Mouse (Mus musculus): ENCODE measurements around the gene Gsto1.

Gsto1 gene

DNA sequence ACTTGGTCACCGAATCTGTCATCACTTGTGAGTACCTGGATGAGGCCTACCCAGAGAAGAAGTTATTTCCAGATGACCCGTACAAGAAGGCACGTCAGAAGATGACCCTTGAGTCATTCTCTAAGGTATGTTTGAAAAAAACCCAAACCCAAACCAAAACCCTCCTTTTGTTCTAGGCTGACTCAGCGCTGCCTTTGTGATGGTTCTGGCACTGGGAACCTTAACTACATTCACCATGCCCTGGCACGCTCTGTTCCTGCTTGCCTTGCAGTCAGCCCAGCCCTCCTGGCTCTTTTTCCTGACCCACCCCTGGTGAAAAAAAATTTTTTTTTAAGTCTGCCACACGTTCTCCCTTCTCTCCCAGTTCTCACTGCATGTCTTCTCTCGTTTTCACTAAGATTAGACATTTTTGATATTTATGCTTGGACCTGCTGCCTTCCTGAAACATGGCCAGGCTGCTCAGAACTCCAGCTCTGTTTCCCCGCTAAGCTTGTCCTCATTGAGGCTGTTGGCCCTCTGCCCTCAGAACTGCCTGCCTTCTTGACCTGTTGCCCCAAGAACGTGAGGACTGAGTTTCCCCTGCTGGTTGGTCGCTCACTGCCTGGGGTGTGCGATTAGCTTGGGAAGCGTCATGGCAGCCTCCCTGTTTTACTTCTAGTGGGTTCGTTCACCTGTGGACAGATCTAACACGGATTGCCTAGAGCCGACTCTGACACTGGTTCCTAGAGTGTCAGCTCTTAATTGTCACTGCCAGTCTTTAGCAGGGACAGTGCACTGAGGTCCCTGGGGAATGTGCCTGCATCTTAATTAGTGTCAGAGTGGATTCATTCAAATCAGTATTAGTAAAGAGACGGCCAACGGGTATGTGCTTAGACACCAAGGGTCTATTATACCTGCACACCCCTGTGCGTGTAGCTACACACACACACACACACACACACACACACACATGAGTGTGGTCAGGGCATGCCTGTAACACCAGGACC, 3.5 kb downstream of the Gsto1 start:
- 82% methylated on average over 18 of the region's 18 CpGs for WGBS

DNA sequence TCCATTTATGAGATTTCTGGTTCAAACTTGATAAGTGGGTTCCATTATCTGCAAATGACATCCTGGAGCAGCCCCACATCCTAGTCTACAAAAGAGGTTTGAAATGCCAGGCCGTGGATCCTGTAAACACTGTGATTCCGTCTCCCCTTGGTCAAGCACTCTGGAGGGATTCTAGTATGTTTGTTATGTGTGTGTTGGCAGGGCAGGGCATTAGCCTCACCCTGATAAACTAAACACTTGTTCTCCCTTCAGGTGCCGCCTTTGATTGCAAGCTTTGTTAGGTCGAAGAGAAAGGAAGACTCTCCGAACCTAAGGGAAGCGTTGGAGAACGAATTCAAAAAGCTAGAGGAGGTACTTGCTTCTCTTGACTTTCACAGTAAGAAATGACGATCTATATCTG, 4.4 kb downstream of the Gsto1 start:
- WGBS, result 91% methylated on average over 8 of the region's 8 CpGs

DNA sequence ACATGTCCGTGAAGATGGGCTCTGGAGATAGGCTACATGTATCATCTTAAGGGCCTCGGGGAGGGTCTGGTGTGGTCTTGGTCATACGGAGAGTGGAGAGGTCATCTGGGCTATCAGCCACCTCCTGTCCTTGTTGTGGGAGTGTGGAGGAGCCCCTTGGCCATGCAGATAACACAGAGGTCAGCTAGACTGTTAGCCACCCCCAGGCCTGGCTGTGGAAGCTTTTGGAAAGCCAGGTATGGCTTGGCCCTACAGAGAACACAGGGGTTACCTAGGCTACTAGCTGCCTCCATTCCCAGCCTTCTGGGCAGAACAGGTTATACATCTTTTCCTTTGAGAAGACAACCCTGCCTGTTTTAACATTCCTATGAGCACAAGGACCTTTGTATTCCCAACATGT, 7.8 kb downstream of the Gsto1 start:
- 95% methylated on average over 3 of the region's 3 CpGs for WGBS

DNA sequence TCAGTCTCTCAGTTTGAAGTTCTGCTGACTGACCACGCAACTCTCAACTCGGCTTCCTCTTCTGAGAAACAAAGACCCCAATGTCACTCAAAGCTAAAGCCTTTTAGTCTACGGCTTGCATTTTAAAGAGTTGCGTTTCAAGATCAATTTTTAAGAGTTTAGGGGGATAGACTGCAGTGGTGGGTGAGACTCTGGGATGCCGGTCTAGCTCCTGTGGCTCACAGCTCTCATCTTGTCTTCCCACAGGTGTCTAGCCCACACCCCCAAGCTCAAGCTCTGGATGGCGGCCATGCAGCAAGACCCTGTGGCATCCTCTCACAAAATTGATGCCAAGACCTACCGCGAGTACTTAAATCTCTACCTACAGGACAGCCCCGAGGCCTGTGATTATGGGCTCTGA, 9.3 kb downstream of the Gsto1 start:
- WGBS, result 99% methylated on average over 9 of the region's 9 CpGs

DNA sequence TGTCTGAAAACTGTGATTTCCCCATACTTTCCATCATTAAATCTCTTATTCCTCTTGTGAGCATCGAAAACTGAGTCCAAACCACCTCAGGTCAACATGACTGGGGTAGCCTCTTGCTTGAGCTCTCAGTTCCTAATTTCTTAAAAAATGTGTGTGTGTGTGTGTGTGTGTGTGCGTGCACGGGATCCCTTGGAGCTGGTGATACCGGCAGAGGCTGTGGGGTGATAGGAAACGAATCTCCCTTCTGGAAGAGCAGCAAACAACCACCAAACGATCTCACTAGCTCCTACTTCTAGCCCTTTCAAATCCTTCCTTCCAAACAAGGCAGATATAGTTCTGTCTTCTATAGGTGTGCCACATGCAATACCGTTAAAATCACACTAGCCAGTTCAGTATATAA, 10.0 kb downstream of the Gsto1 start:
- WGBS, result 81% methylated on average over 7 of the region's 7 CpGs

DNA sequence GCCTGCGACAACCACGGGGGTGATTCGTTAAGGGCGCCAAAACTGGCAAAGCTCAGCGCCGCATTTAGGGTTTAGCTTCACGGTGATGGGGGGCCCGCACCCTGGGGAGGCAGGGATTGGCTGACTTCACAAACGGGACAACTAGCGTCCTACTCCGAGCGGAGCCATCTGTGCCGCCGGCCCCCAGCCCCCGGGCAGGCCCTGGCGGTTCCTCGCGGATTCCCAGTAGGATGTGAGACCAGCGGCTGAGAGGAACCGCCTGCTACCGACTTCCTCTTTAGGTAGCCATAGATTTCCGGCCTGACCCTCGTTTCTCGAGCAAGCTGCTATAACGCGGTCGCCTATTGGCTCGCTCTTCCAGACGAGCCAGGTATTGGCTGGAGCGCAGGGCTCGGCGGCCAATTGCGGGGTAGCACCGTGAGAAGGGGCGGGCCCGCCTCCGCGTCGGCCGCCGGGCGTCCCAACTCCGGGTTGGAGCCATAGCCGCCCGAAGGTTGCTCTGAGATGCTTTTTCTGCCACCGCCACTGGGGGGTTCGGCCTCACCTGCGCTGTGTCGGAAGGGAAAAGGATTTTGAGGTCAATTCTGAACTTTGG, 10.7 kb downstream of the Gsto1 start, which contains the start of gene Gsto2:
TSS of gene Gsto2 (plus strand) at position 182 of the 595 bp plus-strand sequence.
- WGBS, result under 1% methylated on average over 49 of the region's 49 CpGs

DNA sequence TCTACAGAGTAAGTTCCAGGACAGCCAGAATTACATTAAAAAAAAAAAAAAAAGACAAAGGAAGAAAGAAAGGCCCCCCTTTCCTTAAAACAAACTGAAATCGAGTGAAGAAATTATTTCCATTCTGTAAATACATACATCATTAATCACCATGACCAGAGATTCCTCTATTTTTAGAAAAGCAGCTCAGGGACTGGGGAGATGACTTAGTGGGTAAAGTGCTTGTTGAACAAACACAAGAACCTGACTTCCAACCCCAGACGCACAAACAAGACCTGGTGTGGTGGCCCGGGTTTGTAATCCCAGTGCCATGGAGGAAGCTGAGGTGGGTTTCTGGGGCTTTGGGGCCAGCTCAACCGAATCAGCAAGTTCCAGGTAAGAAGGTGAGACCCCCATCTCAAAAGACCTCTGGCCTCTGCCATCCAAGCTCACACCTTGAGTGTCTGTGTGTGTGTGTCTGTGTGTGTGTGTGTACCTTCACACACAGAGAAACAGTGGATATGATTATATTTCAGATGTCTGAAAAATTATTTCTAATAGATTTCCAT, 12.9 kb downstream of the Gsto1 start:
- WGBS, result 74% methylated on average over 4 of the region's 4 CpGs

DNA sequence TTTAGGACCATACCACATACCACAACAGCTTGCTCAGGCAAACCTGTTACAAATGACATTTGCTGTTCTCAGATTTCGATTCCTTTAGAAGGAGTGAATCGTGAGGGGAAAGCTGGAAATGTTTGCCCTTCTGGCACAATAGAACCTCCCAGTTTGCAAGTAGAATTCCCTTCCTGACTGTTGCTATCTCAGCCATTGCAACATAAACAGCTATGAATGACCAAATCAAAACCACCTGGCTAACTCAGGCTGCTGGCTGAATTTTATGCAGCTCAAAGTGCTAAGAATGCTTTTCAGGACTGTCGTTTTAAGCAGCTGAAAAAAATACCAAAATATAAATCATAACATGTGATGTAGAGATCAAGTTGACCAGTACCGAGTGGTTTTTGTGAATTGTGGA, 14.2 kb downstream of the Gsto1 start:
- 69% methylated on average over 4 of the region's 4 CpGs for WGBS

DNA sequence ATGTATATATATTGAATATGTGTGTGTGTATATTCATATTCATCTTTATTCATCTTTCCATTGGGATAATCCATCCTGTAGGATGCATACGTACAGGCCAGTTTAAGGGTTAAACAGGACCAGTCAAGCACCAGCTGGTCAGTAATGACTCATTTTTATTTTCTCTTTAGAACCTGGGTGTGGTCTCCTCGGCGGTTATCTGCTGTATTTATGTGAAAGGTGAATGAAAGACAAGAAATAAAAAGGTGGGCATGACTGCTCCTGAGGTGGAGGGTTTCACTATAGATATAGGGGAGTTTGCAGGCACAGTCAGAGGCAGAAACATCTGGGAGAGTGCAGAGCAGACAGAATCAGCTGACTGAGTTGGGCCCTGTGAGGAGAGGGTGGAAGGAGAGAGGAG, 14.7 kb downstream of the Gsto1 start:
- WGBS, result 75% methylated on average over 3 of the region's 3 CpGs

DNA sequence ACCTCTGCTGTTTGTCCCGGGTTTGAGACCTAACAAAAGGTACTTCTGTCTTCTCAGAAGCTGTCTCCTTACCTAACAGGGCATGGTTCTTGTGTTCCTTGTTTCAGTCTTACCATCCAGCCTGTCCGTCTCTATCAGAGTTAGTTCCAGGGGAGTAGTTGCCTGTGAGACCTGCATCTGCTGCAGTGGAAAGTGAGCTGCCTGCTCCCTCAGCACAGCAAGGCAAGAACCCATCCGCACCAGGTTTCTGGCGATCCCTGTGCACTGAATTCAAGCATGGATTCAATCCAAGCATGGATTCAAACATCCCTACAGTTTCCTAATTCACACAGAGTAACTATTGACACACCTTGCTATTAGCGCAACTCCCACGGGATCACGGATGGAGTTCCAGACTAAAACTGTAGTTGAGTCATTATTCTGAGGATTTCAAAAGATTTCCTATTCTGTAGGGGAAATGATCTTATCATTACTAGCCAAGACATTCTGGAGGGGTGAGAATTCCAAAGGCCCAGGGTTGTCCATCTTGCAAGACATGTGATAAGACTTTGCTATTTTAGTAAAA, 15.4 kb downstream of the Gsto1 start:
- WGBS, result 78% methylated on average over 7 of the region's 7 CpGs

DNA sequence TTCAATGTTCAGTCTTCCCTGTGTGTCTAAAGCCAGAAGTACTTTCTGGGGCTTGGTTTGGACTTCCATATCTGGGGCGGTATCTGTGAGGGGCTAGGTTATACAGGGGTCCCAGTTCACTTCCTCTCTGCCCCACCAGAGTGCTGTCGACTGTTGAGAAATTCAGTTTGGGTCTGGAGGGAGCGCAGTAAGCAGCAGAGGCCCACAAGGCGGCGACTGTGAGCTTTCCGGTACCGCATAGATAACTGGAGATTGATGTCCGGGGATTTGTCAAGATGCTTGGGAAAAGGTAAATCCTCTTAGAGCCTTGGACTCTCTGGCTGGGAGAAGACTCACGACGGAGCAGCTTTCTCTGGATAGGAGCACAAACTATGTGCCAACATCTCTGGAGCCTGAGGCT, 16.7 kb downstream of the Gsto1 start:
- WGBS, result 29% methylated on average over 10 of the region's 10 CpGs

DNA sequence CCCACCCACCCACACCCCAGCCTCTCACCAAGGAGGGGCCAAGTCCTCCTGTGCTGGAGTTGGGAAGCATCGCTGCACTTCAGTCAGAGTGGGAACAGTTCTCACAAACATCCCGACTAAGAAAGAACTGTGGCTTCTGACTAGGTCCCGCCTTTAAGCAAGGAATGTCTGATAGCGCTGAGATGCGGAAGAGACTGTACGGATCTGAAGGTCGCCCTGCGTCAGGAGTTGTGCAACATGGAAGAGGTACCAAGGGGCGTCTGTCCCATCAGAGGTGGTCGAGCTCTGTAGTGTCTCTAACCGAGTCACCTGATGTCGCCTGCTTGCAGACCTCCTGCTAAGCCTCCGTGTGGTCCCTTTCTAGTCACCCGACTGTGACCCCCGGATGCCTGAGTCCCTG, 21.5 kb downstream of the Gsto1 start:
- WGBS, result 83% methylated on average over 15 of the region's 15 CpGs

DNA sequence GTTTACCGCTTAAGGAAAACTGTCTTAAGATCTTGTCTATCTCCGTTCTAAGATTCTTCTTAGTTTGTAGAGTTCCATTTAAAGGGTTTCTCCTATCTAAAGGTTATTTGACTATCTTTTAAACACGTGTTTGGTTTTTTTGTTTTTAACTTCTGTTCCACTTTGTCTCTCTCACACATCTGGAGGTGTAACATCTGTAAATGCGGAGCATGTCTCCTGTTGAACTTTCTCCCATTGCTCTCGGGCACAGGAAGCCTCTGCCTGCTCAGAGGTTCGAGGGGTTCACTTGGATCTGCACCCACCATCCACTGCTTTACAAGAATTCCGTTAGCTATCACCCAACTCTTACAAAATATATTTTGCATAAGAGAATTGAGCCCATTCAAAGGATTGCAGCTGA, 26.8 kb downstream of the Gsto1 start:
- 85% methylated on average over 7 of the region's 7 CpGs for WGBS

DNA sequence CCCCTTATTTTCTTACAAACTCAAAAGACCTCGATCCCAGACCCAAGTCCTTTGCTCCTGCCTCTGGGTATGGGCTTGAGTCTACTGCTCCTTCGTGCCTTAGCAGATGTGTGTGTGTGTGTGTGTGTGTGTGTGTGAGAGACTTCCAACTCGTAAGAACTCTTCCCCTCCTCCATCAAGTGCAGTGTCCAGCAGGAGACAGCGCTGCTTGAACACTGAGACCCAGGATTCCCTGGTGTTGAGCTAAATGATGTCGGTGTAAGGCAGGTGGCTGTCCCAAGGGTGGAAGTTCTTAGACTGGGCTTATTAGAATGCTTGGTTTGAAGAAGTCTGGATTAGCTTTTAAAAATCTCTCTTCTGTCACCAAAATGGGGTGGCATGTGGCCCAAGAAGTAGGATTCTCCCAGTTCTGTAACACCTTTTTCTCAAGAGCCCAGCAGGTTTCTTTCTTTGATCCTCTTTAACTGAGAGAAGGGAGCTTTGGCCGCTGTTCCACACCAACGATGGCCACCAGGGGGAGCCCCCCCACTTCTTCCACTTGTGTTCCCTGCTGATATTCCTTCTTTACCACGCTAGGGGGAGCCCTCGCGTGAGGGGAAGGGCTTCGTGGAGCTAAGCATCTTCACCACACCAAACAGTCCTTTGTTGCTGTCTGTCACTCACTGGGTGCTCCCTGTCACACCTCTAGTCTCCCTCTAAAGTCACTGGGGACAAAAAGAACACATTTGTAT, 27.5 kb downstream of the Gsto1 start:
- 26% methylated on average over 11 of the region's 11 CpGs for WGBS

DNA sequence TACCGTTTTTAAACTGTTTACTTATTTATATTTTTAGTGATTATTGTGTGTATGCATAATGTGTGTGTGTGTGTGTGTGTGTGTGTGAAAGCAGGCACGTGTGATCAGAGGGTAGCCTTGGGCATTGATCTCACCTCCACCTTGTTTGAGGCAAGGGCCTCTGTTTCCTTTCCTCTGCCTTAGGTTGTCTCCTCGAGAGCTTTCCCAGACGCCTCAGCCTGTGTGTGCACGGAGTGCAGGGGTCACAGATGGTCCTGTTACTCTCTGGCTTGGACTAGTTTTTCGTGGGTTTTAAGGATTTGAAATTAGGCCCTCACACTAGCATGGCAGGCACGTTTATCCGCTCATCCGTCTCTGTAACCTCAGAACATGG, 28.1 kb downstream of the Gsto1 start:
- 68% methylated on average over 9 of the region's 9 CpGs for WGBS

DNA sequence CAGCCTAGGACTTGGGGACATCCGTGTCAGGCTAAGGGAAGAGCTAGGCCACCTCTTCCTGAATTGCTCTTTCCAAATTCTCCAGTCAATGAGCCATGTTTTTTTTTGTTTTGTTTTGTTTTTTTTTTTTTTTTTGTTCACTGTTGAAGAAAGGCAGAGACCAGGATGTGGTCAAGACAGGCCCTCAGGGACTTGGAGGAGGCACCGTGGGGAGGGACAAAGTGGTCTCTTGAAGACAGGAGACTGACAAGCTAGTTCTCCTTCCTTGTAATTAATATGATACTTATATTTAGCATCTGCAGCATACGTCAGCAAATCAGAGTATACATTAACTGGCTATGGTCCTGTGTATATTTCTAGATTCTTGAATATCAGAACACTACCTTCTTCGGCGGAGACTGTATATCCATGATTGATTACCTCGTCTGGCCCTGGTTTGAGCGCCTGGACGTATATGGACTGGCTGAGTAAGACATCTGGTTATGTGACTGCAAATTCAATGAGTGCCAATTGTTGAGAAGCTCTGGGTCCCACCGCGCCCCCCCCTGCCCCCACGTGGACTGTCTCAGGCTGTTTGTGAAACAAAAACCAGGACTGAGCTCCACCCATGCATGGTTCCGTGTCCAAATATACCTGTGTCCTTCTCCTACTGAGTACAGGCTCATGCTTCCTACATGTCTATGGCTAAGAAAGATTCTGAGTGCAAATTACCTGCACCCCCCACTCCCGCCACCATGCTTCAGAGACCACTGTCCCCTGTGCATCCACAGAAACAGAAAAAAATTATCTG, 29.7 kb downstream of the Gsto1 start:
- WGBS, result 87% methylated on average over 13 of the region's 13 CpGs

DNA sequence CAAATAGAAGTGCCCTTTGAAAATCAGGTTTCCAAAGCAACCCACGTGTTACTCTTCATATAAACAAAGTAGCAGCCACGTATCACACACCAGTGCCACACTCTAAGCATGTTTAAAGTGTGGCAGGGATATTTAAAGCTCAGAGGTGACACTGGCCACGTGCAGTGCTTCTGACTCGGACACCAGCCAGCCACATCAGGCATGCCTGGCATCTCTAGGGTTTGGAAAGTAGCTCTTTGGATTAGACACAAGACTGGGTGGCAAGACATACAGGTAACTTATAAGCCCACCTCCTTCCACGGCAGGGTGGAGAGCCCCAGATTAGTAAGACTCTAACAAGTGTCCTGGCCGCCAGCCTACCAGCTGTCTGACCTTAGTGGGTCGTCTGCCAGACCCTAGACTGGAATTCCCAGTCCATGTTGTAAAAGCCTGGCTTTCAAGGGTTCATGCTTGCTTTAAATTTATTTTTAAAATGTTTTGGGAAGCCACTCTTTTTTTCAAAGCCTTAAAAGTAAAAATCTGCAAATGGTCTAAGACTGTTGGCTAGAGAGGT, 30.5 kb downstream of the Gsto1 start:
- WGBS, result 71% methylated on average over 7 of the region's 7 CpGs

DNA sequence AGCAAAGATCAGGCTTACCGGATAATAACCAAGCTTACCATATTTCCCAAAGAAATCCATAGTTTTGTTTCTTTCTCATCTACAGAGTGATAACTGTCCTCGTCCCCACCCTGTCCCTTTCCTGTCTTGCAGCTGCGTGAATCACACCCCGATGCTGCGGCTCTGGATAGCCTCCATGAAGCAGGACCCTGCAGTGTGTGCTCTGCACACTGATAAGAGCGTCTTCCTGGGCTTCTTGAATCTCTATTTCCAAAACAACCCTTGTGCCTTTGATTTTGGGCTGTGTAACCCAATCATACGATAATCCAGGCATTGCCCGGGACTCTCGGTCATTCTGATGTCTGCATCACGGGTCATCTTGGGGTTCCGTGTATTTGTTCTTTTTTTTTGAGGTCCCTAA, 31.1 kb downstream of the Gsto1 start:
- WGBS, result 90% methylated on average over 11 of the region's 11 CpGs

DNA sequence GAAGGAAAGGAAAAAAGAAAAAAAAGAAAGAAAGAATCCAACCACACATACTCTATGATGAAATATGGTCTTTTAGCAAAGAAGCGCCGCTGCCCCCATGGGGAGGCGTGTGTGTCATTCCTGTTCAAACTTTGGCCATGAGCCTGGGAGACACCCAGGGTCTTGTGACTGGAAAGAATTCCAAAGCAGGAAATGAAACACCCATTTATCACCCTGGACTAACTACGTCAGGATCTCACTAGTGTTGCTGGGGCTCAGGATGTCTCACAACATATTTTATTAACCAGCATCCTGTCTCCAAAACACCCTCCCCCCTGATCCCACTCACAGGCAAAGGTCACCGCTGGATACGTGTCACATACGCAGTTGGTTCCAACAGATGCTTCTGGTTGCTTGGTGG, 31.8 kb downstream of the Gsto1 start:
- WGBS, result 85% methylated on average over 7 of the region's 7 CpGs

DNA sequence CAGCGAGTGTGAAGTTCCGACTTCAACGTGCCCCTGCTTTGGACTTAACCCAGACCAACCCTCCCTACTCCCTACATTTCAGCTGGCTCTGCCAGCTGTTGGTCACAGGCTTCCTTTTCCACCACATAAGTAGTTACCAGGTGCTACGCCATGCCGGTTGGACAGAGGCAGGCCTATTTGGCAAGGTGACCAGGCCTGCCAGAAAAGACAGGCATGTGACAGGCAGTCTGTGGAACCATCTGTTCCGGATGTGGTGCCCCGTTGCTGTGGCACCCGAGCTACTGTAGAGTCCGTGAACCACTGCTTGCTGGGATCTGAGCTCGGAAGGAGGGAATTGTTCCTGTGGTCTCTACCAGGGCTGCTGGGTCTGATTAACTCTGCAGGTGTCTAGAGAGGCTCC, 32.6 kb downstream of the Gsto1 start:
- WGBS, result 61% methylated on average over 10 of the region's 10 CpGs

DNA sequence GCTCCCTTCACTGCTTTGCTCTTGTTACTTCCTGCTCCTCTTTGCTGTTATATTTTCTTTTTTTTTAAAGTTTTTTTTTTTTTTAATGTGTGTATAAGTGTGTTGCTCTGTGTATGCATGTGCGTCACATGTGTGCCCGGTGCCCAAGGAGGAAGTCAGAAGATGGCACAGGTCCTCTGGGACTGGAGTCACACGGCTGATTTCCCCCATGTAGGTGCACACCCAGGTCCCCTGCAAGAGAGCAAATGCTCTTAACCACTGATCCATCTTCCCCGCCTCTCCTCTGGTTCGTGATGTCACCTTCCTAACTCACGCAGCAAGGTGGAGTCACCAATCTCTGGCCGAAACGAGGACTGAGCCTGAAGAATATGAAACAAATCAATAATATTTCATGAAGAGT, 33.3 kb downstream of the Gsto1 start:
- WGBS, result 96% methylated on average over 8 of the region's 8 CpGs
